Mouse (Mus musculus) myocyte (in vitro differentiated cells): ENCODE data around the gene Rbbp4.

ENCODE experiments used
- MAX ChIP-seq: IDR thresholded peaks from one replicate; pipeline ENCODE4 v1.6.1; 2011; ENCODE audit warnings: low read depth, mild to moderate bottlenecking, control low read depth
- MYOG ChIP-seq, 3 experiments: IDR thresholded peaks; one replicate each; pipeline ENCODE4 v1.6.1; 2011; ENCODE audit warnings: control low read depth in 2 of 3, low read depth in 2 of 3, mild to moderate bottlenecking in 2 of 3; ENCODE audit not compliant: insufficient read length in 2 of 3, control insufficient read depth in 1 of 3, insufficient read depth in 1 of 3
- POLR2A ChIP-seq: IDR thresholded peaks from one replicate; pipeline ENCODE4 v1.6.1; 2011; ENCODE audit warnings: low read depth, mild to moderate bottlenecking, control low read depth, moderate library complexity; ENCODE audit not compliant: insufficient read length
- POLR2AphosphoS2 ChIP-seq: IDR thresholded peaks from one replicate; pipeline ENCODE4 v1.6.1; 2011; ENCODE audit warnings: low read depth, control low read depth; ENCODE audit not compliant: insufficient read length
- SRF ChIP-seq: IDR thresholded peaks from one replicate; pipeline ENCODE4 v1.6.1; 2011; ENCODE audit warnings: low read depth; ENCODE audit not compliant: control insufficient read depth, insufficient read length
- USF1 ChIP-seq: IDR thresholded peaks from one replicate; pipeline ENCODE4 v1.6.1; 2011; ENCODE audit warnings: low read depth, mild to moderate bottlenecking, control low read depth, moderate library complexity

- TF ChIP-seq POLR2A (no peak), SRF (no peak), USF1 (no peak), POLR2AphosphoS2 (no peak), MAX (no peak), MYOG (IDR thresholded peaks at IDR 0.05; ENCODE audit: control insufficient read depth in 1 of 3, insufficient read depth in 1 of 3, insufficient read length in 2 of 3, low read depth in 2 of 3) (no peak)
These were observed 49.3 kb upstream of the Rbbp4 start for GRCm38 (mm10) chr4:129384440-129384839.
